Mouse (Mus musculus) CH12.LX (cell line): ENCODE results near the gene Gprin2.

Experiments used
- CTCF ChIP-seq, 2 experiments: IDR thresholded peaks in 1 of 2; conservative IDR thresholded peaks in 1 of 2; 2 replicates each; pipeline ENCODE4 v1.5.1; 2011 to 2012; ENCODE audit warnings: low read depth in 2 of 2, low read length in 2 of 2, improper control_type of control experiment in 1 of 2, inconsistent platforms in 1 of 2, mild to moderate bottlenecking in 1 of 2, moderate library complexity in 1 of 2
- ELF1 ChIP-seq: IDR thresholded peaks from 2 replicates; pipeline ENCODE4 v1.6.1; 2014; ENCODE audit warnings: low read depth, mild to moderate bottlenecking, inconsistent platforms, low read length, improper control_type of control experiment
- EP300 ChIP-seq: IDR thresholded peaks from 2 replicates; pipeline ENCODE4 v1.6.1; 2011; ENCODE audit warnings: low read length, improper control_type of control experiment
- POLR2A ChIP-seq: IDR thresholded peaks from 2 replicates; pipeline ENCODE4 v1.6.1; 2011; ENCODE audit warnings: low read depth, mild to moderate bottlenecking, improper control_type of control experiment, low read length
- SIN3A ChIP-seq: IDR thresholded peaks from 2 replicates; pipeline ENCODE4 v1.6.1; 2012; ENCODE audit warnings: low read length, improper control_type of control experiment, inconsistent platforms
- TCF12 ChIP-seq: IDR thresholded peaks from 2 replicates; pipeline ENCODE4 v1.6.1; 2014; ENCODE audit warnings: low read depth, mild to moderate bottlenecking, inconsistent platforms, low read length, improper control_type of control experiment
- ZC3H11A ChIP-seq: IDR thresholded peaks from 2 replicates; pipeline ENCODE4 v1.6.1; 2012; ENCODE audit warnings: low read depth, mild to moderate bottlenecking, inconsistent platforms, low read length, improper control_type of control experiment

- no peak for TF ChIP-seq ZC3H11A
- no peak for TF ChIP-seq CTCF (conservative IDR thresholded peaks at IDR 0.05 in 1 of 2, IDR thresholded peaks at IDR 0.05 in 1 of 2; ENCODE audit: low read depth in 2 of 2, low read length in 2 of 2)
- TF ChIP-seq SIN3A = no peak
- TF ChIP-seq TCF12 = no peak
- no peak for TF ChIP-seq ELF1
- no peak for TF ChIP-seq POLR2A
- TF ChIP-seq EP300 = no peak
Measured at GRCm38 (mm10) chr14:34183101-34183500, 18.4 kb downstream of the Gprin2 start.
